8 mouse cellular contexts compared by ENCODE assay signal in the genomic region with DNA sequence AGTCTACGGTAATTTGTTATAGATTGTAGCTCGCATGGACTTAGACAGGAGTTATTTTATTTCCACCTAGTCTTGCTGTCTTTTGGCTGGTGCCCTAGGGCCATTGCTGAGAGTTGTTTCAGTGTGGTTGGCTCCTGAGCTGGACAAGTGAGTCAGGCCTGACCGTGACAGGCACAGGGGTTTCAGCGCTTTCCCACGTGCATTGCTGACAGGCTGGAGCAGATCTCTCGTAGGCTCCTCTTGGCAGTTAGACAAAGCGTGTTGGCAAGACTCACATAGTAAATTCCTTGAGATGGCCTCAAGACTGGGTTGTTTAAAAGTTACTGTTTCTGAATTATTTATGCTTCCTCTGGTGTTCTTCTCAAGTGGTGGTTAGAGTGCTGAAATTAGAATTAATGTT.
DNase-seq lines count a peak whose midpoint lies in the region; ATAC-seq and TF ChIP-seq lines count a peak whose summit lies in the region.

No protein-coding gene starts in this region.

- no peak overlapping the region for H3K4me3 ChIP-seq in lung, adult 2 months (replicated peaks; ENCODE audit: extremely low read depth, low read depth, low read length)
- H3K4me3 ChIP-seq in midbrain, embryonic 11.5 days (ENCODE audit: low read depth, low read length): no peak overlapping the region

- no peak for TF ChIP-seq POLR2A in lung, adult 2 months (IDR thresholded peaks at IDR 0.05; ENCODE audit: borderline replicate concordance, extremely low read depth, low read depth, low read length)

- peaks cover 2% of the 10 kb centered on the region; the same call in 1 of the 2 replicates for H3K4me1 ChIP-seq in lung, adult 2 months (ENCODE audit: control insufficient read depth, insufficient read depth, low read length)
- H3K4me1 ChIP-seq in midbrain, embryonic 11.5 days (ENCODE audit: control insufficient read depth, insufficient read depth, low read length): no peaks in the 10 kb centered on the region

- H3K4me2 ChIP-seq in midbrain, embryonic 11.5 days: no peak overlapping the region

- TF ChIP-seq CTCF in lung, adult 2 months (IDR thresholded peaks at IDR 0.05; ENCODE audit: insufficient read depth, low read length): no peak

- intact Hi-C loops in heart, postnatal 10 days (cut with DNase I): no loop called here
- intact Hi-C loops in left cerebral cortex, postnatal 36 days (cut with DNase I): loop anchor here (5.0 kb wide), 1 partner anchor 45 kb away; no protein-coding TSS in a partner anchor

- H3K9ac ChIP-seq in midbrain, embryonic 11.5 days (ENCODE audit: low read length): no peak overlapping the region

- ATAC-seq in midbrain, embryonic 11.5 days (ENCODE audit: low FRiP score): no peak

- no peaks in the 10 kb centered on the region for H3K36me3 ChIP-seq in midbrain, embryonic 11.5 days (ENCODE audit: control insufficient read depth, insufficient read depth, low read length)

- WGBS in lung, adult 2 months: 56% methylated on average over 7 of the region's 7 CpGs
- 88% methylated on average over 7 of the region's 7 CpGs for WGBS in midbrain, embryonic 11.5 days

- peak; percentile 31 to 52 for DNase-seq in lung, adult 18-20 months
- DNase-seq in lung, adult 2 months: no peak
- peak; percentile 47 for DNase-seq in cerebellum, adult 11 months
- DNase-seq in heart, postnatal 10 days: peak; percentile 46 to 53
- peak; percentile 54 to 65 for DNase-seq in left cerebral cortex, postnatal 36 days (ENCODE audit: low spot score in 2 of 2)
- peak; percentile 51 for DNase-seq in telencephalon, adult 2 months (ENCODE audit: low read depth, low spot score)
- no peak for DNase-seq in midbrain, embryonic 11.5 days (ENCODE audit: low spot score, missing footprints)
- no peak for DNase-seq in natural killer cell, adult 2 months (ENCODE audit: low spot score in 2 of 2)

- H3K27me3 ChIP-seq in midbrain, embryonic 11.5 days (ENCODE audit: control insufficient read depth, insufficient read depth, low read length): no peaks in the 10 kb centered on the region

- no peak overlapping the region for H3K27ac ChIP-seq in midbrain, embryonic 11.5 days (ENCODE audit: low read depth, low read length)

- H3K9me3 ChIP-seq in midbrain, embryonic 11.5 days (ENCODE audit: control insufficient read depth, low read length): no peaks in the 10 kb centered on the region

Comparison
In these comparisons a context has a peak if more than half of its experiments do, and no peak if none do; other contexts are left out.
1. DNase-seq: peak in lung, adult 18-20 months (2 of 2), cerebellum, adult 11 months (single experiment), heart, postnatal 10 days (2 of 2), left cerebral cortex, postnatal 36 days (2 of 2) and telencephalon, adult 2 months (single experiment); none in lung, adult 2 months (single experiment), midbrain, embryonic 11.5 days (single experiment) and natural killer cell, adult 2 months (0 of 2).